Mouse (Mus musculus) naive thymus-derived CD4-positive, alpha-beta T cell, adult 2 months (primary cell): Measurements from ENCODE around the gene Vti1a.

Experiments used
- DNase-seq: peaks from one replicate; pipeline ENCODE4 v3.0.0-alpha.2; 2011; ENCODE audit warnings: low read depth

Vti1a gene

DNA sequence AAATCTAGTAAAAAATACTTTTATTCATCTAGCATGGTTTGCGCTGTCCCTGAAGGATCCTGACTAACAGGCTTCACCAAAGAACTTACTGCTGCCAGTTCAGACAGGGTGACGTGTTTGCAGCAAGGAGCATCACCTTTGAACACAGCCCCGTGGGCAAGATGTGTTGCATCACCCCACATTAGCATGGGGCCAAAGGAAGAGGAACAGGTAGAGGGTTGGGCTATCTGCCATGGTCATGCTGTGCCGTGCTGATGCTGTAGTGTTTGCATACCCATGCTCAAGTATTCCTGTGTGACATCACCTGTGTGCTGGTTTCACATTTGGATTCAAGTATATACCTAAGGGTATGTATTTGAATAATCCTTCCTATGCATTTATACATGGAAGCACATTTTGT is 147.6 kb downstream of the Vti1a start:
- no peak for DNase-seq

GRCm38 (mm10) chr19:55469301-55470051 is 153.4 kb downstream of the Vti1a start:
- DNase-seq, result no peak

DNA sequence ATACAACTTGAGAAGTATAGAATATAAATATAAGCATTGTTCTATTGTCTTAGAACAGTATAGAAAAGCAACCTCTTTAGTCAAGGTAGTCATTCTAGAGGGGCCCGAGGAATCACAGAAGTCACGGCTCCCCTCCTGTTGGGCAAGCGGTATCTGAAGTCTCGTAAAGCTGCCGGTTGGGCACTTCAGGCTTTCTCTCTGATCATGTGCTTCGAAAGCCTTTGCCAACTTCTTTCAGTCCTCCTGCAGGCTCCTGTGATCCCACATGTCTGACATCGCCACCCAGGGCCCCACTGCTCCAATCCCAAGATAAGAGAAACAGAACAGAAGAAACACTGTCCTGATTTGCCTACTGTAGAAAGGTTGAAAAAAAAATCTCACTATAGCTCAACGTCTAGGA is 156.5 kb downstream of the Vti1a start:
- no peak for DNase-seq

DNA sequence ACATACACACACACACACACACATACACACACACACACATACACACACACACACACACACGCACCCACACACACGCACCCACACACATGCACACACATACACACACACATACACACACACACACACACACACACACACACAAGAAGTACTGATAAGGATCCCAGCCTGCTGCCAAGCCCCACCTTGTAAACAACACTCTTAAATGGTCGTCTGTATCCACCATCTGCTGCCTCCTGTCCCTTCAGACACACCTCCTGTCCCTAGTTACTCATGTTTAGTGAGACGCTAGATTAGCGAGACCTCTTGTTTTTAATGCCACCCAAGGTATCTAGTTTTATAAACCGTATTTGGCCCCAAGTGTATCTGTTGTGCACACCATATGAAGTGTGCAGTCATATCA is 158.1 kb downstream of the Vti1a start:
- no peak for DNase-seq

- DNase-seq, result no peak
Measured at GRCm38 (mm10) chr19:55480526-55480925, 164.4 kb downstream of the Vti1a start.

GRCm38 (mm10) chr19:55481308-55481707 is 165.2 kb downstream of the Vti1a start:
- DNase-seq, result peak; percentile 2

DNA sequence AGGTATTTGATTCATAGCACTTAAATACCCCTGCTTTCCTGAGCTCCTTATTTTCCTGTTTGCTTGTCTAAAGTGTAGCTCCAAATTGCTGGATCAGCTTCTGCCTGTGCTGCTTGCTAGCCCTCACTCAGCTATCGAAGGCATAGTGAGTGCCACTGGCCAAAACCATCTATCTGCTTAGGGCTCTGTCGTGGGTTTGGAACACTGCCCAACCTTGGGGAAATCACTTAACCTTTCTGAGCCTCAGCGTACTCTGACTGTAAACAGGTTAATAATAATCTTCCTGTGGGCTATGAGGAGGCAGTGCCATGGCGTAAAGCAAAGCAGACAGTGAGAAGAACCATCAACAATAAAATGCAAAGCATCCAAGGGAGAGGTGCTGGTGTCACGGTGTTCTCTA is 167.4 kb downstream of the Vti1a start:
- no peak for DNase-seq

- DNase-seq, result no peak
Measured at GRCm38 (mm10) chr19:55484559-55484958, 168.5 kb downstream of the Vti1a start.

DNA sequence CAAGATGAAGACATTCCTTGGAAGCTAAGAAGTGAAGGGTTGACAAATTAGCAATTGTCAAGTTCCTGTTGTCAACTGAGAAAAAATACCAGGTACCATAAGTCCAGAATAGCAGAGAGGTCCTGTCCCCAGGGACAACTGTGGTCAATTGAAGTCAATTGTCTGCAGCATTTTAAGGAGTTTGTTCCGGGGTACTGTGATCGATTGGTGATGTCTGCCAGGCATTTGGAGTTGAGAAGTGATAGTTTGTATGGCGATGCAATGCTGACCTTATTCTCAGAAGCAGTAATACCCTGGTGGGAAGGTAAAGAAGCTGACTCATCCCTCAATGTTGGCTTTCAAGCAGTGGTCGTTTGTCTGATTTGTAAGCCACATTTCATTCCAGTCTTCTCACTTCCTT is 170.4 kb downstream of the Vti1a start:
- DNase-seq, result no peak

DNA sequence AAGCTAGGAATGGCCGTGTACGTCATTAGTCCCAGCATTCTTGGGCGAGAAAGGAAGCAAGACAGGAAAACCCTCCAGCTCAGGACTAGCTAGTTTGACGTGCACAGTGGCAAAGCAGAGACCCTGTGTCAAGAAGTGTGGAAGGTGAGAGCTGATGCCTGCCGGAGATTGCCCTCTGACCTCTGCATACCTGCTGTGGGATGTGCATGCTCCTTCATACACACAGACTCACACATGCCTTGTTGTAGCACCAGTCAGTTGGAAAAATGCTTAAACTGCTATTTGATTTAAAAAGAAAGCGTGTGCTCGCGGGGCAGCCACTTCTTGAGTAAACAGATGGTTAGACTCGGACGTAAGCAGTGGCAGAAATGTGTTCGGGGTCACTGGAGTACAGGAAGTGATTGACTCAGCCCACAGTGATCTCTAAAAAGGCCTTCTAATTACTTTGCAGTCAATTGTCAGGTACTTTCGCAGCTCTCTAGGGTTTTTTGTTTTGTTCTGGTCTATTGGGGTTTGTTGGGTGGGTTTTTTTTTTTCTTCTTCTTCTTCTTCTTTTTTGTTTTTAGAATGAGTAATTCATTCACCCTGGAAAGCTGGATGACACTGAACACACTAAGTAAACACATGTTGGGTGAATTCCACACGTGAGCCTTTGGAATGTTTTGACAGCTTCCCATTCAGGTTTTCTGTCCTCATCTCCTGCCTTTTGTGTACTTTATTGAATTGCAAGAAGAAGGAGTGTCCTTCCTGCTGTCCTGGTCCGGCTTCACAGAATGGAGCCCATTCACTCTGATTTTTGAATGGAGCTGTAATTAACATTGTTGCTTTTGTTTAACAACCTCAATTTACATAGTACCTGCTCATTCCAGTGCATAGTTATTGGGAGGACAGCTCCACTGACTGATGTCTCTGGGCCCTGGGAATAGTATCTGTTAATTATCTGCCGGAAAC is 175.3 kb downstream of the Vti1a start:
- DNase-seq, result no peak

DNA sequence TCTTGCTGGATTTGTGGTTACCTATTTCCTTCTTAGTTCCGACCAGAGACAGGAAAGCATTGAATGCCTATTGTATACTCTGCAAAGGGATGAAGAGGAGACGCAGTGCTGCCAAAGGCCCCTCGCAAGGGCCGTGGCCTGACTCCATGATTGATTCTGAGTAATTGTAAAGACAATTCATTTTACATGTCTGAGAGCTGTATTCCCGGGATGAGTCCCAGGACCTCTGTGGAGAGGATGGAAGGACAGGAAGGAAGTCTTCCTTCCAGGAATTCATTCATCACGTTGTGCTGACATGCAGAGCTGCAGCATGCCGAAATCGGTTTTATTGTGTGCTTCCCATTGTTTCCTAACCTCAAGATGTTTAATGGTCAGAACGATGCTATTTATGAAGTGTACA is 180.2 kb downstream of the Vti1a start:
- no peak for DNase-seq

DNA sequence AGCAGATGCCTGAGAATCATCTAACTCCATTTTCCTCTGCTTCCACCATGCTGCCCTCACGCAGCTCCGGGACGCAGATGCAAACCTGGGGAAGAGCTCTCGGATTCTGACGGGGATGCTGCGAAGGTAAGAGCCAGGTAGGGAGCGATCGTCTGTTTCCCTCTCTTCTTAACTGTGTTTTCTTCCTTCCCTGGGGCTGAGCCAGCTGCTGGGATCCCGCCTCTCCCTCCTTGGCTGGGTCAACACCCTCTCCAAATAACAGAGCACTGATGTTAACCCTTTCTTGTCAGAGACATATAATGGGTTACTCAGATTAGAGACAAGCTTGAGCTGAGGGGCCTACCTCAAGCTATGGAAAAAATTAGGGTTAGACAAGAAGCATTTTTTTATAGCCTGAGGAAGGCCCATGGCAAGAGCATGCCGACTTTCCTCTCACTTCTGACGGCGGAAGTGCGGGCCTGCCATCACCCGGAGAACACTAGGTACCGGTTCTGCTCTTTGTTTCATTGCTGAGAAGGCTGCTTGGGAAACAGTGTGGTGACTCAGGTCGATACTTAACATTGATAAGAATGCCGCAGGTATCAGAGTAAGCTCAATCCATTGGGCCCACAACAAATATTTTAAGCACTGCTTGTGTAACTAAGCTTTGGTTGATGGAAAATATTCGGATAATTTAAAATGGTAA is 183.2 kb downstream of the Vti1a start:
- DNase-seq, result no peak

DNA sequence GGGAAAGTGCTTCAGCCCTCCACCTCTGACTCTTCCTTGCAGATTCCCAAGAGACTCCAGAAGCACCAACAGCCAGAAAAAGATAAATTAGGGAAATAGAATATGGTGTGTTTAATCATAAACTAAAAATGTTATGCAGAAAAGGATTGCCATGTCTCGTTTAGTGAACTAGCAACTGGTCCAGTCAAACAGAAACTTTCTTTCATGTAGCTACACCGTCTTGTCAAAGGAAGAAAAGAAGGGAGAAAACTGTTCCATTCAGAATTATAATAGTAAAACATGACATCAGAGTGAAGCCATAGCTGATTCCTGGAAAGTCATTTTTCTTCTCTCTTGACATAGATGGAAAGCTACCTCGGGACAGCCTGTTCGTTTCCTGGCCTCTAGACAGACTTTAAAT is 185.9 kb downstream of the Vti1a start:
- DNase-seq, result no peak

DNA sequence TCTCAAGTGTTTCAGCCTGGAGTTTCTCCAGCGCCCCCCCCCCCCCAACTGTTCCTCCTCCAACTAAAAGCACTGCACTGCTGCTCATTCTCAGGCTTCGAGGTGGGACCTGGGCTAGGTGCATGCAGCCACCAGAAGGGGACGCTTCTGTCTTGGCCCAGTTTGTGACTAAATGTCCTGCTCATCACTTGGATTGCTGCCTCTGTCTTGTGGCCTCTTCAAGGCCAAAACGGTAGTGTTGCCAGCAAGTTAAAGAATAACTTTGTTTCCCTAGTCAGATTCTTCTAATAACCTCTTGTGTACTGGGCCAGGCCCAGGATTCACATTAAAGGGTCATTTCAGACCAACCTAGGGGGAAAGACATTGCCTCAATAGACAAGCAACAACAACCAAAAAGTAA is 187.7 kb downstream of the Vti1a start:
- no peak for DNase-seq

GRCm38 (mm10) chr19:55507748-55508147 is 191.7 kb downstream of the Vti1a start:
- no peak for DNase-seq

- no peak for DNase-seq
Measured at GRCm38 (mm10) chr19:55508239-55508638, 192.1 kb downstream of the Vti1a start.

DNA sequence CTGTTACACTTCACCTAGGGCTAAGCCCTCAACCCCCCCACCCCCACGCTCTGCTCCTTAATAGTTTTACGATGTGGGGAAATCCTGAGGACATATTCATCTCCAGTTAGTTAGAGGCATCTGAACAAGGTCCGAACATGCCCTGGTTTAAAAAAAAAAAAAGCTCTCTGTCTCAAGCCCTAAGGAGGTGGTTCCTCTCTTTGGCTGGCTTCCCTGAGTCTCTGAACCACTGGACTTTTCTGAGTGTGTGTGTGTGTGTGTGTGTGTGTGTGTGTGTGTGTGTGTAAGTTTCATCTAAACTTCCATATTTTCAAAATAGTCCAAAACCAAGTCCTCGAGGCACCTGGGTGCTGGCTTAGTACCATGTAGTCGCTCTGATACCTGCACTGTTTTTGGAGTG is 192.9 kb downstream of the Vti1a start:
- DNase-seq, result no peak

- no peak for DNase-seq
Measured at GRCm38 (mm10) chr19:55509618-55510017, 193.5 kb downstream of the Vti1a start.

DNA sequence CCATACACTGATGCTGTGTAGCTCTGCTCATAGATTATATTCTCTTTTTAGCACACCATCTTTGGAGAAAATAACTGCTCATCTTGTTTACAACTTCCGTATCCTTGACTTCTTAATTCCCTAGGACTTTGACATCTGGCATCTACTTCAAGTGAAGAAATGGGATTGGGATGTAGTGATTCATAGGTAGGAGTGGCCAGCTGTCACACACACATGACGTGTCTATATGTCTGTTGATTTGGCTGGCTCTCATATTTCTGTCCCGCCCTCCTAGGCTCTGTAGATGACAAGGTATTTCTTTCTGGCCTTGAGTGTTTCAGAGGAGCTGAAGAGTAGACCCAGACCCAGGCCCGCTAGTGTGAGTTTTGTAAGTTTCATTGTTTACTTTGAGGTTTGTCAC is 197.8 kb downstream of the Vti1a start:
- no peak for DNase-seq

GRCm38 (mm10) chr19:55520236-55520635 is 204.1 kb downstream of the Vti1a start:
- no peak for DNase-seq

DNA sequence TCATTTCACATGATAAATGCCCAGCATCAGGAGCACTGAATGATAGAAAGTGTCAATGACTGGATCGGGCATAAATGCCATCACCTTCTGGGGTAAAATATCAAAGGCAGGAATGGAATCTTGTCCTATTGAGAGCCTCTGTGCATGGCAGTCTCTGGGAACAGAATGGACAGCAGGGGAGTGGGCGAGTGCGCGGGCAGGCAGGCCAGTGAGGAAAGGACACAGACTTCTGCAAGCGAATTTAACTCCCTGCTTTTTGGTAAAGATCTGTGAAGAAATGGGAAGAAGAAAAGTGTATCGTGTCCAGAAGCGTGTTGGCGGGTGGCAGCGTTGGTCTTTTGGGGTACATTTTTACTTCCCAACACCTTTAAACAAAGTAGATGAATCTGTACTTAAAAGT is 207.2 kb downstream of the Vti1a start:
- DNase-seq, result no peak

GRCm38 (mm10) chr19:55524385-55524784 is 208.3 kb downstream of the Vti1a start:
- DNase-seq, result no peak

DNA sequence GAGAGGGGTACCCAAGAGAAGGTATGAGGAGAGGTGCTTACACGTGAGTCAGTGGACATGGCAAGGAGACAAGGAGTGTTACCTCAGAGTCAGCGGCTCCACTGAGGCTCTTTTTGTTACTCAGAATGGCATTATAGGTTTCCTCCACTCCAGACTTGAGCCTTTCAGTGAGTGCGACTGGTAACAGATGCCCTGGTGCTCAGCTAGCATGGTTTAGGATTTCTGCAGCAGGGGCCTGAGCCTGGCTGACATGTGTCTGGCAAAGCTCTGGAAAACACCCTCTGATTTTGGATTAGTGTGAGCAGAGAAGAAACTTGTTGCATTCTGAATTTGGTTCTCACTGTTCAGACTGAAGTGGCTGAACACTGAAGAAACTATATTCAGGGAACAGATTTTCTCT is 209.0 kb downstream of the Vti1a start:
- no peak for DNase-seq
